ENCODE assay signal across 8 mouse cellular contexts in genomic region chr7:93093371-93094058, GRCm38 (mm10). TPM values are rescaled to one million over a fixed set of nuclear protein-coding genes. Genes with fewer than 3 reads are reported as not detected.
DNase-seq lines count a peak whose midpoint lies in the region; ATAC-seq and TF ChIP-seq lines count a peak whose summit lies in the region.

No protein-coding gene starts in this region.

- DNase-seq in brain, adult 2 months (ENCODE audit: low read depth, low spot score): peak; percentile 96
- peak; percentile 59 for DNase-seq in embryo, embryonic 9.5 days (ENCODE audit: extremely low spot score)
- DNase-seq in gastrocnemius, postnatal 36 days: peak; percentile 51 to 58
- DNase-seq in left cerebral cortex, adult 2 months (ENCODE audit: extremely low spot score in 1 of 2, low spot score in 2 of 2): peak; percentile 53 to 61
- DNase-seq in lung, postnatal 25 days (ENCODE audit: low spot score): peak; percentile 77
- DNase-seq in retina, postnatal 1 day: peak; percentile 83

- peak overlapping the region; percentile 55 for H3K4me2 ChIP-seq in hindbrain, embryonic 16.5 days (ENCODE audit: low read length)

- peak overlapping the region; percentile 82 for H3K27ac ChIP-seq in hindbrain, embryonic 16.5 days (ENCODE audit: low read depth, low read length)
- peak overlapping the region; percentile 2; the same call in 1 of the 2 replicates for H3K27ac ChIP-seq in left cerebral cortex, adult 2 months

- TF ChIP-seq CTCF in left cerebral cortex, adult 2 months (IDR thresholded peaks at IDR 0.05): no peak

- H3K36me3 ChIP-seq in hindbrain, embryonic 16.5 days (ENCODE audit: control insufficient read depth, insufficient read depth, low read length): no peaks in the 10 kb centered on the region

- peak overlapping the region; percentile 25 for H3K4me3 ChIP-seq in hindbrain, embryonic 16.5 days (ENCODE audit: low read length)
- H3K4me3 ChIP-seq in left cerebral cortex, adult 2 months: no peak overlapping the region; the same call in 1 of the 2 replicates

- H3K9me3 ChIP-seq in hindbrain, embryonic 16.5 days (ENCODE audit: control insufficient read depth, low read length): no peaks in the 10 kb centered on the region

- ATAC-seq in hindbrain, embryonic 16.5 days: peak; percentile 92
- ATAC-seq in erythroblast, adult 5-6 weeks (replicated peaks; ENCODE audit: low FRiP score, poor library complexity, severe bottlenecking): no peak

- H3K4me1 ChIP-seq in hindbrain, embryonic 16.5 days (ENCODE audit: control insufficient read depth, insufficient read depth, low read depth, low read length): peaks cover 10% of the 10 kb centered on the region

- H3K27me3 ChIP-seq in hindbrain, embryonic 16.5 days (replicated peaks; ENCODE audit: control insufficient read depth, insufficient read depth, low read length): no peaks in the 10 kb centered on the region

- 3% methylated on average over 11 of the region's 11 CpGs for WGBS in hindbrain, embryonic 16.5 days

- intact Hi-C loops in gastrocnemius, postnatal 36 days (cut with DNase I): no loop called here
- intact Hi-C loops in left cerebral cortex, adult 2 months (cut with DNase I): loop anchor here (2.0 kb wide), 1 partner anchor 219 kb away; the partner anchor contains the start of genes Ddias and Prcp

- peak overlapping the region; percentile 47 for H3K9ac ChIP-seq in hindbrain, embryonic 16.5 days (ENCODE audit: low read depth, low read length)

RNA-seq across cellular contexts. Expression of gene Fam181b, which starts 13.8 kb away (rescaled TPM):
- 1 to 10 TPM in 1 of 2 experiments, under 1 TPM in 1; 0.94 to 1.2 TPM for total RNA-seq in gastrocnemius, postnatal 36 days (2021)
- 47.5 and 48.9 TPM in 2 replicates for polyA plus RNA-seq in hindbrain, embryonic 16.5 days (2015; fragmentation: Nextera tagmentation; extraction: Ambion mirVana)
- total RNA-seq in left cerebral cortex, adult 2 months (2021): 10 to 100 TPM; 18.4 to 23.0 TPM
- total RNA-seq in erythroblast, adult 5-6 weeks (2015; ENCODE audit: low replicate concordance): not detected in 2 replicates
- total RNA-seq in erythroblast, adult 5-6 weeks (2017; ENCODE audit: low replicate concordance): not detected in 2 replicates

Comparison
In these comparisons a context has a peak if more than half of its experiments do, and no peak if none do; other contexts are left out.
1. RNA of gene Fam181b, which starts 13.8 kb away (total RNA-seq): 18.4 to 23.0 TPM in left cerebral cortex, adult 2 months; 0.94 to 1.2 TPM in gastrocnemius, postnatal 36 days and not detected in erythroblast, adult 5-6 weeks; every median in the first group is over 4 times any median in the second.
2. Peak in every context shown above with its lines, with median percentiles within 50 percentile points of each other: DNase-seq.